Mouse (Mus musculus): ENCODE measurements at regions not wholly inside any gene's neighbourhood (a gene's known extent, or its start where the extent isn't known, plus 50 kb on each side); places are given as distances from the start of the nearest gene placed in this dataset.
"Not testable (repeated sequence)": the region's sequence is repeated elsewhere in the genome, so short reads cannot be mapped to it uniquely, and the experiment has no call there.

GRCm38 (mm10) chr8:71823655-71824622, 57.9 kb upstream of the Zfp709 start:
- intact Hi-C loops (cut with DNase I; ENCODE audit: low total_unique reads): not testable (repeated sequence)

GRCm38 (mm10) chr8:71822749-71823148, 59.1 kb upstream of the Zfp709 start:
- intact Hi-C loops (cut with DNase I; ENCODE audit: low total_unique reads); DNase-seq: not testable (repeated sequence)

More at GRCm38 (mm10) chr8:71823655-71824622, 57.9 kb upstream of the Zfp709 start:
- DNase-seq: not testable (repeated sequence)

- intact Hi-C loops (cut with DNase I; ENCODE audit: low total_unique reads): loop anchor here (5.0 kb wide), 1 partner anchor 688 kb away; no protein-coding TSS in a partner anchor
- not testable (repeated sequence) for DNase-seq
Observed at GRCm38 (mm10) chr8:71819936-71820335, 61.9 kb upstream of the Zfp709 start.

GRCm38 (mm10) chr8:71819381-71819780, 62.4 kb upstream of the Zfp709 start:
- intact Hi-C loops (cut with DNase I; ENCODE audit: low total_unique reads): loop anchor here (5.0 kb wide), 1 partner anchor 687 kb away; no protein-coding TSS in a partner anchor
- not testable (repeated sequence) for DNase-seq

GRCm38 (mm10) chr8:71816272-71817034, 65.4 kb upstream of the Zfp709 start:
- DNase-seq: not testable (repeated sequence)
- intact Hi-C loops (cut with DNase I; ENCODE audit: low total_unique reads): loop anchor here (5.0 kb wide), 1 partner anchor 684 kb away; no protein-coding TSS in a partner anchor

GRCm38 (mm10) chr8:71815813-71816212, 66.0 kb upstream of the Zfp709 start:
- intact Hi-C loops (cut with DNase I; ENCODE audit: low total_unique reads): loop anchor here (5.0 kb wide), 1 partner anchor 684 kb away; no protein-coding TSS in a partner anchor
- DNase-seq: not testable (repeated sequence)

GRCm38 (mm10) chr8:71814740-71815514, 66.9 kb upstream of the Zfp709 start:
- not testable (repeated sequence) for DNase-seq
- intact Hi-C loops (cut with DNase I; ENCODE audit: low total_unique reads): loop anchor here (5.0 kb wide), 1 partner anchor 683 kb away; no protein-coding TSS in a partner anchor

GRCm38 (mm10) chr8:71813889-71814288, 67.9 kb upstream of the Zfp709 start:
- intact Hi-C loops (cut with DNase I; ENCODE audit: low total_unique reads); DNase-seq: not testable (repeated sequence)

GRCm38 (mm10) chr8:71813239-71813638, 68.6 kb upstream of the Zfp709 start:
- DNase-seq; intact Hi-C loops (cut with DNase I; ENCODE audit: low total_unique reads): not testable (repeated sequence)

GRCm38 (mm10) chr8:71807788-71808187, 74.0 kb upstream of the Zfp709 start:
- intact Hi-C loops (cut with DNase I; ENCODE audit: low total_unique reads); DNase-seq: not testable (repeated sequence)

- intact Hi-C loops (cut with DNase I; ENCODE audit: low total_unique reads): not testable (repeated sequence)
Observed at GRCm38 (mm10) chr8:71804586-71804985, 77.2 kb upstream of the Zfp709 start.

GRCm38 (mm10) chr8:71802226-71802625, 76.7 kb upstream of the Fcho1 start:
- DNase-seq; intact Hi-C loops (cut with DNase I; ENCODE audit: low total_unique reads): not testable (repeated sequence)

More at GRCm38 (mm10) chr8:71804586-71804985, 77.2 kb upstream of the Zfp709 start:
- DNase-seq: not testable (repeated sequence)

- intact Hi-C loops (cut with DNase I; ENCODE audit: low total_unique reads); DNase-seq: not testable (repeated sequence)
Observed at GRCm38 (mm10) chr8:71789031-71789460, 63.5 kb upstream of the Fcho1 start.

- DNase-seq; intact Hi-C loops (cut with DNase I; ENCODE audit: low total_unique reads): not testable (repeated sequence)
Observed at GRCm38 (mm10) chr8:71780624-71781023, 55.1 kb upstream of the Fcho1 start.

GRCm38 (mm10) chr8:71779824-71780223, 54.3 kb upstream of the Fcho1 start:
- intact Hi-C loops (cut with DNase I; ENCODE audit: low total_unique reads); DNase-seq: not testable (repeated sequence)

- DNase-seq; intact Hi-C loops (cut with DNase I; ENCODE audit: low total_unique reads): not testable (repeated sequence)
Observed at GRCm38 (mm10) chr8:71779380-71779779, 53.9 kb upstream of the Fcho1 start.

GRCm38 (mm10) chr8:71778916-71779315, 53.4 kb upstream of the Fcho1 start:
- intact Hi-C loops (cut with DNase I; ENCODE audit: low total_unique reads): no loop called here
- no peak for DNase-seq
